Mouse (Mus musculus): Measurements from ENCODE around the gene Stx18. TPM values are rescaled to one million over a fixed set of nuclear protein-coding genes. Genes with fewer than 3 reads are reported as not detected.

The Stx18 gene
- total RNA-seq, 2 experiments from 2014 or later, result 2.9 to 6.0 TPM

- no peak for ATAC-seq (replicated peaks; ENCODE audit: low FRiP score, poor library complexity, severe bottlenecking)
Measured at GRCm38 (mm10) chr5:38119268-38119667, 80.7 kb downstream of the Stx18 start.

GRCm38 (mm10) chr5:38121699-38122098, 83.2 kb downstream of the Stx18 start:
- no peak for ATAC-seq (replicated peaks; ENCODE audit: low FRiP score, poor library complexity, severe bottlenecking)

GRCm38 (mm10) chr5:38126519-38127306, 88.2 kb downstream of the Stx18 start:
- no peak for ATAC-seq (replicated peaks; ENCODE audit: low FRiP score, poor library complexity, severe bottlenecking)

GRCm38 (mm10) chr5:38129339-38129738, 90.8 kb downstream of the Stx18 start:
- ATAC-seq (replicated peaks; ENCODE audit: low FRiP score, poor library complexity, severe bottlenecking), result no peak

DNA sequence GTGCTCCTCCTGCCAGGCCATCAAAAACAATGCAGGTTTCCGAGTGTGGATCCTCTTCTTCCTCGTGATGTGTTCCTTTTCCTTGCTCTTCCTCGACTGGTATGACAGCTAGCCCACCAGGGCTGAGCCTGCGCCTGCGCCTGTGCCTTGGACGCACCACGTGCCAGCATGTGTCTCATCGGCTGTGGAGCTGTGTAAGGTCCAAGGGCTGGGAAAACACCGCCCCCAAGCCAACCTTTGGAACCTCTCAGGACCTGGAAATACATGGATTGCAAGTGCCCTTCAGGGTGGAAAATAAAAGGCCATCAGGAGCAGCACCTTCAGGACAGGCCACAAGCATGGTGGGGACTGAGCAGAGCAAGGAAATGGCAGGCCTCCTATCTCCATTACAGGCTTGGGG, 97.7 kb downstream of the Stx18 start:
- ATAC-seq (replicated peaks; ENCODE audit: low FRiP score, poor library complexity, severe bottlenecking), result no peak

DNA sequence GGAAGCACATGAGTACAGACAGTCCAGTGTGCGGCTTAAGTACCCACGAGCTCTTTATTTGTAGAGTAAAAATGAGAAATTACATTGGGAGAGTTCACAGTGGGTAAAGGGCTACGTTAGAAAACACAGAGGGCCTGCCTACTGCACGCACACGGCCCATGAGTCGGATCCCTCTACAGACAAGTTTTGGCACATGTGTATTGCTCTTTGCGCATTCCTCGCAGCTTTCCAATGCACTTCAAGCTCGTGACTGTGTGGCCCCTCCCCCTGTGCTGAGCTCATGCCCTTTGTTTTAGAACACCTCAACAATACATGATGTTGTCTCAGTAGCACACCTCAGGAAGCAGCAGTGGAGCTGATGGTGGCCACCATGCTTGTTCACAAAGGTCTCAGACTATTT, 98.6 kb downstream of the Stx18 start:
- ATAC-seq (replicated peaks; ENCODE audit: low FRiP score, poor library complexity, severe bottlenecking), result no peak

GRCm38 (mm10) chr5:38140893-38141292, 102.4 kb downstream of the Stx18 start:
- no peak for ATAC-seq (replicated peaks; ENCODE audit: low FRiP score, poor library complexity, severe bottlenecking)

- ATAC-seq (replicated peaks; ENCODE audit: low FRiP score, poor library complexity, severe bottlenecking), result no peak
Measured at GRCm38 (mm10) chr5:38146524-38146923, 108.0 kb downstream of the Stx18 start.

- no peak for ATAC-seq (replicated peaks; ENCODE audit: low FRiP score, poor library complexity, severe bottlenecking)
Measured at GRCm38 (mm10) chr5:38151264-38151663, 112.7 kb downstream of the Stx18 start.

GRCm38 (mm10) chr5:38152201-38153108, 113.9 kb downstream of the Stx18 start:
- ATAC-seq (replicated peaks; ENCODE audit: low FRiP score, poor library complexity, severe bottlenecking), result no peak

- ATAC-seq (replicated peaks; ENCODE audit: low FRiP score, poor library complexity, severe bottlenecking), result no peak
Measured at GRCm38 (mm10) chr5:38153636-38154035, 115.1 kb downstream of the Stx18 start.

DNA sequence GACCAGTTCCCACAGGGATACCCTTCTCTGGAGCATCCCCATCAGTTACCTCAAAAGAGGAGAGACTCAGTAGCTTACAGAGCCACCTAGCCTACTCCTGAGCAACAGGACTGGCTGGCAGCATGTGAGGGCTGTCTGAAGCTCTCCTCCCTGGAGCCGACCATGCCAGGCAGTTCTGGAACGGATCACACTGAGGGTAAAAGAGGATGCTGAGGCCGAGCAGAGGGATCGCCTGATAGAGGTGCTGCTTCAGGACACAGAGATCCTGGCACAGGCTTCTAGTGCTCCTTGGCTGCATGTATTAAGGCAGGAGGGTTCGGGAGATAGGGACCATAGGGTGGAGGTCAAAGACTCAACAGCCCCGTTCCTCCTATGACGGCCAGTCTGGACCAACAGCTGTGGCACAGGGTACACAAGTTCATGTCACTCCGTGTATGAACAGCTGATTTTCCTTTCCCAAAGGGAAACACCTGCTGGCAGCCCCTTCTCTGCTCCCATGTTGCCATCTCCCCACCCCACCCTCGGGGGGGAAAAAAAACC, 119.0 kb downstream of the Stx18 start:
- ATAC-seq (replicated peaks; ENCODE audit: low FRiP score, poor library complexity, severe bottlenecking), result no peak

GRCm38 (mm10) chr5:38158501-38158946, 120.0 kb downstream of the Stx18 start:
- no peak for ATAC-seq (replicated peaks; ENCODE audit: low FRiP score, poor library complexity, severe bottlenecking)

DNA sequence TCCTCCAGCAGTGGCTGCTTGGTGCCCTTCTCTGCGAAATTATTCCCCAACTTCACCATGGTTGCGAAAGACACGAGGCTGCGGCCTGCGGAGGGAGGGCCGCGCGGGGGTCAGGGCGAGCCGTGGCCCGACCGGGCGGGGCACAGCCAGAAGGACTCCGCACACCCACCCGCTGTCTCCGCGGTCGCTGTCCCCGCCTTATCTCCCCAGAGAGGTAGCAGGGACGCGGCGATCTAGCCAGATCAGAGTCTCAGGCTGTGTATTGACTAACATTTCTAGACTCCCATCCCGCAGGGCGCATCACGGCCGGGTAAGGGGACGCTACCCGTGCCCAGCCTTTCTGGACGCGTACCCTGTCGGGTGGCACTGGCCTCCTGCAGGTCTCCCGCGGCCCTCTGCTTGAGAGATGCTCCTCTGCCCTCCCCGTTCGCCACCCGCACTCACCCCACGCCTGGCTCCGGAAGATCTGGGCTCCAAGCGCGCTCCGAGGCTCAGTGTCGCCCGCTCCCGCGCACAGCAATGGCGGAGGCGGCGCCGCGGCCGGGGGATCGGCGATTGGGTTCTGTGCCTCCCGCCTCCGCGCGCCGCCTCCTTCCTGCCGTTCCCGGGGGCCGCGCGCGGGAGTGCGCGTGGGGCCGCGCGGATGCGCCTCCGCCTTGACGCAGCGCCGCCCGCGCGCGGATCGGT, 120.5 kb downstream of the Stx18 start:
- ATAC-seq (replicated peaks; ENCODE audit: low FRiP score, poor library complexity, severe bottlenecking), result no peak

GRCm38 (mm10) chr5:38159634-38160413, 121.3 kb downstream of the Stx18 start, which contains the start of gene Nsg1:
TSS of gene Nsg1 (minus strand) at chr5:38159907.
- ATAC-seq (replicated peaks; ENCODE audit: low FRiP score, poor library complexity, severe bottlenecking), result no peak

GRCm38 (mm10) chr5:38168497-38168896, 130.0 kb downstream of the Stx18 start:
- no peak for ATAC-seq (replicated peaks; ENCODE audit: low FRiP score, poor library complexity, severe bottlenecking)

- no peak for ATAC-seq (replicated peaks; ENCODE audit: low FRiP score, poor library complexity, severe bottlenecking)
Measured at GRCm38 (mm10) chr5:38173766-38174165, 135.2 kb downstream of the Stx18 start.

- no peak for ATAC-seq (replicated peaks; ENCODE audit: low FRiP score, poor library complexity, severe bottlenecking)
Measured at GRCm38 (mm10) chr5:38174256-38174912, 135.8 kb downstream of the Stx18 start.

Measured in erythroblast, adult 5-6 weeks (primary cell).